Mouse (Mus musculus): ENCODE data around the gene Xpnpep1.

DNA sequence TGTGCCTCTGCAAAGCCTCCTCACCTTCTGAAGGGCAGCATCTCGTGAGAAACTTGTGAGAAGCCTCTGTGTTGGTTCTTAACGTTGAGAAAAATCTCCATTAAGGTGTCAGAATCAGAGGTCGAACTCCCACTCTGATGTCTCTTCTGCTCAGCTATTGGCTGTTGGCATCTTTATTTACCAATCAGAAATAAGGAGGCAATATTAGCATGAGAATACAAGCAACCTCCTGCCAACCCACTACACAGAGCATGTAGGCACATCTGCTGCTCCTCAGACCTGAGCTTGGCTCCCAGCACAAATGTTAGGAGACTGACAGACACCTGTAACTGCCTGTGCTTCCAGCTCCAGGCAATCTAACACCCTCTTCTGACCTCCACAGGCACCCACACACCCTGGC, 22.0 kb upstream of the Xpnpep1 start:
- TF ChIP-seq CTCF (IDR thresholded peaks at IDR 0.05): no peak
- no peak for TF ChIP-seq EP300 (IDR thresholded peaks at IDR 0.05)

Data from lung, postnatal 0 days (tissue).